Mouse (Mus musculus): ENCODE data around the gene Tctex1d1. TPM values are rescaled to one million over a fixed set of nuclear protein-coding genes. Genes with fewer than 3 reads are reported as not detected.

The Tctex1d1 gene
- total RNA-seq, 2 experiments from 2014 or later = 1.3 TPM; not detected in 1

DNA sequence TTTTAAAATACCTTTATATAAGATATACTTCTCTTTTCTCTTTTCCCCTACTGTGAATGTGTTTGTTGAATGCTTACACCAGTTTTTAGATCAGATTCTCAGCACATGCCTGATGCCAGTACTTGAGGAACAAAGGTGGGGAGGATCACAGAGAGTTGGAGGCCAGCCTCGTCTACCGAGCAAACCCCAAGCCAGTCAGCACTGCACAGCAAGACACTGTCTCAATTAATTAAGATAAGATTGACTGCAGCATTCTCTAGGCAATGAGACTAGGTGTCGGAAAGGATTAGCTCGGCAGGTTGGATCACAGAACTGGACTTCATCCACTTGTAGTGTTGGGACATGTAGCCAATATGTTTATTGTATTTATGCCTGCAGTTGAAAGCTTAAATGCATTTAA, 8.9 kb downstream of the Tctex1d1 start:
- no peak for DNase-seq
- intact Hi-C loops (cut with DNase I) = loop anchor here (1.0 to 5.0 kb wide), 2 partner anchors 159 to 360 kb away; no protein-coding TSS in a partner anchor

DNA sequence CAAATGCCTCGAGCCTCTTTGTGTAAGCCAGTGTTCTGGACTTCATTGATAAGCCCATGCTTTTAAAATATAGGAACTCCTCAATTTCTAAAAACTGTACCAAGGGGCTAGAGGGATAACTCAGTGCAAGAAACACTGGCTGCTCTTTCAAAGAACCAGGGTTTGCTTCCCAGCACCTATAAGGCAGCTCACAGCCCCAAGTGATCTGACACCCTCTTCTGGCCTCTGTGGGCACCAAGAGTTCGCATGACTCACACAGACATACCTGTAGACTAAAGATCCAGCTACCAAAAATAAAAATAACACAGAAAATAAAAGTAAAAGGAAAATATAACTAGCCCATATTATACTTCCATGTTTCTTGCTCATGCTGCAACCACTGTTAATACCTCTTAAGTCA, 9.3 kb downstream of the Tctex1d1 start:
- DNase-seq = no peak
- intact Hi-C loops (cut with DNase I) = loop anchor here (1.0 to 5.0 kb wide), 2 partner anchors 159 to 360 kb away; no protein-coding TSS in a partner anchor

DNA sequence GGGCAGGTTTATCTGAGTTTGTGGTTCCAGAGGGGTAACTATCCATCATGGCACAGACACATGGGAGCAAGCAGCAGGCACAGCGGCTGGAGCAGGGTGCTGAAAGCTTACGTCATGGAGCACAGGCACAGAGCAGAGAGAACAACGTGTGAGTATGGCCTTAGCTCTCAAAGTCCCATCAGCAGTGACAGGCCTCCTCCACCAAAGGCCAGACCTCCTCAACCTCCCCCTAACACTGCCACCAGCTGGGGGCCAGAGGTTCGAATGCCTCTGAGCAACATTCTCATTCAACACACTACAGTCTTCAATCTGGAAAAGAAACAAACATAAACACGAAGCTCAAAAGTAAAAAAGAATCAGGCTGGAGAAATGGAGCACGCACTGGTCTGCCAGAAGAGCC, 10.1 kb downstream of the Tctex1d1 start:
- intact Hi-C loops (cut with DNase I) = loop anchor here (5.0 kb wide), 1 partner anchor 359 kb away; no protein-coding TSS in a partner anchor

DNA sequence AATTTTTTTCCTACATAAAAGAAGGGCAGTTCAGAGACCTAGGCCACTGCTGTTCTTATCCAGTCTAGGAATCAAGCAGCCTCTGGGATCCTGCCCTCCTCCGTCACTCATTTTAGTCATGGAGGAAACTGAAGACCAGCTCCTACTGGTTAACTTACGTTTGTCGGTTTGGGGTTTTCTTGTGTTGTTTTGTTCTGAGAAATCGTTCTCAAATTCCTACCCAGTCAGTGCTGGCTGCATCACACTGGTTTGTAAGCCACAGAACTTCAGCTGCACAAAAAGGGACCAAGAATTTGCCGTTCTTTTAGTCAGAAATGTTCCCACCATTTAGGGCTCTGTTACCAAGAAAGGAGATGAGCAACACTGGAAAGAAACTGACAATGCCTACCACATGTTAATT, 11.0 kb downstream of the Tctex1d1 start:
- intact Hi-C loops (cut with DNase I) = loop anchor here (5.0 kb wide), 1 partner anchor 358 kb away; no protein-coding TSS in a partner anchor
- DNase-seq = no peak

More for the DNA sequence above, 10.1 kb downstream of the Tctex1d1 start:
- DNase-seq = no peak

DNA sequence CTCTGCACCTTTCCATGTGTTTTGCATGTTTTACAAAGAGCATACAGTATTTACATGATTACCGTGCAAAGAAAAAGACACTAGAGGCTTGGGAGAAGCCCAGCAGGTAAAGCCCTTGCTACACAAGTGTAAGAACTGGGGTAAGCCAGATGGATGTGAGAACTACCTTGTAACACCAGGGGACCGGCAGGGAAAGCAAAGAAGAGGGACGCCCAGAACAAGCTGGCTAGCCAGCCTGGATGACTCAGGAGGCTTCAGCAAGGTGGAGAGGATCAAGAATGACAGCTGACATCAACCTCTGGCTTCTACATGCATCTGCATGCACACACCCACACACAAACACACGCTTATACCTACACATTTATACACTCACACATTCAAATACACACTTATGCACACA, 11.6 kb downstream of the Tctex1d1 start:
- intact Hi-C loops (cut with DNase I) = no loop called here
- no peak for DNase-seq

DNA sequence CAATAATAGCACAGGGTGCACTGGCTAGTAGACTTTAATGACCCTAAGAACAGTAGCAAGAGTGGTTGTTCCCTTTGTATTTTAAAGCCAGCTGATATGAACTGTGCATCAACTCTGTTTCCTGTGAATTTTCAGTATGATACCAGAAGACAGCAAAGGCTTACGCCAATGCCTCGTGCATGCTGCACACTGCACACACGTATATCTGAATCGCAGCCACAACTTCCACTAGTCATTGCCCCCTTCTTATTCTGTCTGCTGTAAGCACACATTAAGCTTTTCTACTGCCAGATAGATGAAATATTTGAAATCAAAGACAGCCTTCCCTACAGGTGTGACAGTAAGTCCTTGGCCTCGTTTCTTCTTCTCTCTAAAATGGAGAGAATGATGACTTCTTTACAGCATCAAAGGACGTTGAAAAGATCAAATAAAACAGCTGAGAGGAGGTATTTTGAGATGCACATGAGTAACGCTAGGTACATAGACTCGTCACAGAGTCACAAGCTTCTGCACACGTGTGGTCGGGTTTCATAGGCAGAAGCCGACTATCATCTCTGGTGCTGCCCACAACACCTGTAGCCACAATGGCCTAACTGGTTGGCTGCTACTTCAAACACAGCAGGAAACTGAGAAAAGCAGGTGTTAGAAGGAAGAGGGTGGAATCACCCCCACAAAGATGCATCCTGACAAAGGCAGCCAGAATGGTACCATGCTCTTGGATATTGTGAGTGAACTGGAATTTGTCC, 12.4 kb downstream of the Tctex1d1 start:
- no peak for DNase-seq
- intact Hi-C loops (cut with DNase I) = no loop called here

DNA sequence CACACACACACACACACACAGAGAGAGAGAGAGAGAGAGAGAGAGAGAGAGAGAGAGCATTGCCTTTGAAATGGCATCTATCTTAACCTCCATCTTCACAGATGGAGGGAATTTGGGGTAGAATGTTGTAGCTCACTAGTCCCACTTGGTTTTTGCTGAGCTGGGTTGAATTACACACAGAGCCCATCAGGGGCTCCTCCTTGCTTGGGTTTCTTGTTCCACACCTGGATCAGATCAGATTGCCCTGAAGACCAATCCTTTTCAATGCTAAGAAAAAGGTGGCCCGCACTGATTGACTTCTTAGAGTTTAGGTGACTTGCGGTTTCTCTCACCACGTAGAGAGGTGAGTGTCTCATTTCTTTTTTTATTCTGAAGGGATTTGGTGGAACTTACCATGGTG, 13.3 kb downstream of the Tctex1d1 start:
- no peak for DNase-seq
- intact Hi-C loops (cut with DNase I) = no loop called here

DNA sequence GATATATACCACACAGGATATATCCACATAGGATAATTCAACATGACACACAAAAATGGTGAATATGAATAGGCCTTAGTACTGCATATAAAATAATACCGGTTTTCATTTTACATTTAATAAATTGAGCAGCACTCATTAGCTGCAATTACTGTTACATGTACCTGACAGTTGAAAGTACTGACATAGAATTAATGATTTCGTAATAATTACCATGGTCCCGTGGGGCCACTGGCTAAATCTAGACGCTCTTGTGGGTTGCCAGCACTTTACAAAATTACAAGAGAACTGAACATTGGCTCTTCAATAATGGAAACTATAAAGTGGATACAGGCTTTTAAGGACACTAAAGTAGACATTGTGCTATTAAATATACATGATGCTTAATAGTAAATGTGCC, 26.3 kb downstream of the Tctex1d1 start:
- intact Hi-C loops (cut with DNase I) = no loop called here

DNA sequence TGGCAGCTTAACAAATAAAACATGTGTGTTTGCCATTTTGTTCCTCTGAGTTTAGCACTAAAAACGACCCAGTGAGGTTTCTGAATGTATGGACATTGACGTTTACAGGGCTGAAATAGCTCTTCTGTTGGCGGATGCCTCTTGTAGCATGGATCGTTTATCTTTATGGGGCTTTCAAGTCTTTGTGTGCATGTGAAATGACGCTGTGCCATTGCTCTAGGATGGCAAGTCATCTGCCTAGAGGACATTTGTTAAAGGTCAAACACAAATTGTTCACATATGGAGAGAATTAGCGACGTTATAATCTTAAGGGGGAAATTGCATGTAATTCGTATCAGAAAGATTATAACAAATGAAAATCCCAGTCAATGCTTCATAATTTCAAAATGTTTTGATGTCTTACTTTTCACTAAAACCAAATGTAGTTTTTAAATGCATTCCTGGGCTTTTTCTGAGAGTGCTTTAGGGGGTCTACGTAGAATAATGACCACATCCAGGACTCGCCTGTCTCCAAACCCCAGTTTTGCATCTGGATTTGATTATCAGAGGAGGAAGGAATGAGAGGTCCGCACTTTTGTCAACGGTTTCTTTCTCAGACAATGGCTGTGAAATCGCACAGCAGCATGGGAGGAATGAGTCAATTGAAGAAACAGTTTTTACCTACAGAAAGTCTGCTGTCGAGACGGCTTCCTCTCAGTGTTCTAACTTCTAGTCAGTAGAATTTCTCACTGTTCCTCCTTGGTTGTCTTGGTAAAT, 27.0 kb downstream of the Tctex1d1 start:
- intact Hi-C loops (cut with DNase I) = no loop called here
- DNase-seq = no peak

More for the DNA sequence above, 26.3 kb downstream of the Tctex1d1 start:
- DNase-seq = no peak

DNA sequence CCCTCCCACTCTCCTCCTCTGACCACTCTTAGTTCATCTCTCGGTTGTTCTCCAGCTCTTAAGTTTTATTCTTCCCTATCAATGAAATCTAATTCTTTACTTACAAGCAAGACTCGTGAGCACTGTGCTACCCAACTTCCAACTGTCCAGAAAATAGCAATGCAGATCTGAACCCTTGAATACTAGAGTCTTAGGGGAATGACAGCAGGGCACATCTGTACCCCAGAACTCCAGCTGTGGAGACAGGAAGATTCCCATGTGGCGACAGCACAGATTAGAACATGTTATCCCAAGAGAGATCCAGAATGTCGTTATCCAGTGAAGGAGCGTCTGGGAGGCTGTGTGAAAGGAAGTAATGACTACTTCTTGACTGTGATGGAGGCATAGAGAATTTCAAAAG, 27.9 kb downstream of the Tctex1d1 start:
- intact Hi-C loops (cut with DNase I) = no loop called here
- no peak for DNase-seq

DNA sequence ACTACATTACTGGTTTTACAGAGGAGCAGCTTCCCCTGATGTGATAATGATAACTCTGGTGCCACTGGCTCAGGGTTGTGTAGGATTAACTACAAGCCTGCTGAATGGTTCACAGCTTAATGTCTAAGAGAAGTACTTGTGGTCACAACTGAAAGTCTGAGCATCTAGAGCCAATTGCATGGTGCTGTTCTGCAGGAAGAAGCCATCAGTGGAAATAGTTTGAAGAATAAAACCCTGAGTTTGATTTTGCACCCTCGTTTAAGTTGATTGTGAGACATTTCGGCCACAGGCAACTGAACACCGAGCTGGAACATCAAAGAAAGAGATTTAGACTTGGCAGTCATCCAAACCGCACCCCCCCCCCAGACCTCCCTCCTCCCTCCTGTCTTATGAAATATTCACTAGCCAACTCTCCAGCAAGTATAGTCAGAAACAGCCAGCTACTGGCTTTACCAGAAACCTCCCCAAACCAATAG, 28.6 kb downstream of the Tctex1d1 start:
- intact Hi-C loops (cut with DNase I) = no loop called here
- no peak for DNase-seq

DNA sequence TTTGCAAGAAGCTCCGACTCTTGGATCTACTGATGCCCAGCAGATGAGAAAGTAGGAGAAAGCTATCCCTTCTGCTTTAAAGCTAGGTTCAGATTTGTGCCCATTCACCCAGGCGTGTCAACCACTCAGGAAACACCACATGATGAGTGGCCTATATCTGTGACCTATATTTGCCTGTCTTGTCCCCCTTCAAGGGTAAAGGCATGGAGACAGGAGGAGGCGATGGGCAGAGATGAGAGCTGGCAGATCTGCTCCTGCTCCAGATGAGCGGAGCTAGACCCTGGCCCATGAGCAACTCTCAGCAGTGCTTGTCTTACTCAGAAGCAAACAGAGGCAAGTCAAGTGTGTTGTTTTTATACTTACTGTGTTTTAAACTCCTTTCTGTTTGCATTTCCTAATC, 32.3 kb downstream of the Tctex1d1 start:
- intact Hi-C loops (cut with DNase I) = no loop called here
- DNase-seq = no peak

DNA sequence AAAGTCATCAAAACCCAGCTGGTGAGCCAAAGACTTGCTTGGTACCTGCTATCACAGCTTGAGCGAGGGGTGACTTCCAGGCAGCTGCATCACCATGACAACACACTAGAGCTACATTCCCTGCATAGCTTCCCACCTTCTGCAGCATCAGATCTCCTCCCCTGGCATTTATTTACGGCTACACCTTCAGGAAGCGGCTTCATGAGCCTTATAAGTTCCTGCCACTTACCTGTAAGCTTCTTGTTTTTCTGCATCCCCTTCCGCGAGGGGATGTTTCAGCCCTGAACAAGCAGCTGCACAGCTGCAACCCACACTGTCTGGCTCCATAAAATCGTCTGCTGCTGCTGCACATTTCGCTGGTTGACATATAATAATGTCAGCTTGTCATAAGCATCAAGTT, 33.4 kb downstream of the Tctex1d1 start:
- DNase-seq = no peak
- intact Hi-C loops (cut with DNase I) = no loop called here

DNA sequence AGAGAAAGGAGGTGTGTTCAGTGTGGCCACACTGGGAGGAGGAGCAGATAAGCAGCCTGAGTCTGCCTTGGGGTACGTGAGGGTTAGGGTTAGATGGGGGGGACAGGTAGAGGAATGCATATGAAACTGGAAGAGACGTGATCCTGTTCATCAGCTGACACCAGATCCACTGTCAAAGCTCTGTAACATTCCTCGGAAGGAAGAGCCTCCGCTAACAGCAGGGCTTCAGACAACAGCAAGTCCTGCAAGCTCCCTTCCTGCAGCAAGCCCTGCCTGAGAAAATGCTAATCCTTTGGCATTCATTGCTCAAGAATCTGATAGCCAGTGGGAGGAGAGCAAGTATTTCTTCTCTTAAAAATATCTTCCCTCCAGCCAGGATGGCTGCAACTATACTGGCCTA, 35.1 kb downstream of the Tctex1d1 start:
- DNase-seq = no peak
- intact Hi-C loops (cut with DNase I) = no loop called here

DNA sequence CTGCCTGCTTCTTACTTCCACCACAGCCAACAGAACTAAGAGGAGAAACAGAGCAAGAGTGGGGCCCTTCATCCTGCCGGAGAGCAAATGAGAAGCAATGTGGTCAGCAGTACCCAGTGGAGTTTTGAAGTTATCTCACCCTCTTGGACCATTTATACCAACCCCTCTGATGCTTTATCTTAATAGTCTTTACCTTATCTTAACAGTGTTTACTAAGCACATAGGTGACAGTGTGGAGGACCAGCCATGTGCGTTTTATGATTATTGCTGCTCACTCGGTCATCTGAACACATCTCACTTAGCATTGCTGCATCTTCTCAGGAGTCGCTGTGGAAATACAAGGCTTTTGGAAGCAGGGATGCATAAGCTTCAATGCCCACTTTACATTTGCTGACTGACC, 48.2 kb downstream of the Tctex1d1 start, which contains the start of gene Insl5:
TSS of gene Insl5 (minus strand) at position 222 of the 400 bp plus-strand sequence.
- intact Hi-C loops (cut with DNase I) = no loop called here
- DNase-seq = no peak

DNA sequence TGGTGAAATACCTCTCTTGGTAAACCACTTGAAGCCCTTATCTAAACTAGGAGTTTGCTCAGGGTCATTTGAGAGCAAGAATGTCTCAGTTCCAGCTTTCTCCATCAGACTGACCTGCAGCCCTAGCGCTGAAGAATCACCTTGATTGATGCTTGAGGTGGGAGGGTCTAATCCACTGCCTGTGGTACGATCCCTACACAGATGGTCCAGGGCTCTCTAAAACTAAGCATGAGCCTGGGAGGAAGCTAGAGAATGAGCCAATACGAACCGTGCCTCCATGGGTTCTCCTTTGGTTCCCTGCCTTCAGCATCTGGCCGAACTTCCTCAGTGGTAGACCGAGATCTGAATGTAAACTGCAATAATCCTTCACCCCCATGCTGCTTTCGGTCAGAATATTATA, 49.3 kb downstream of the Tctex1d1 start:
- DNase-seq = no peak
- intact Hi-C loops (cut with DNase I) = no loop called here

DNA sequence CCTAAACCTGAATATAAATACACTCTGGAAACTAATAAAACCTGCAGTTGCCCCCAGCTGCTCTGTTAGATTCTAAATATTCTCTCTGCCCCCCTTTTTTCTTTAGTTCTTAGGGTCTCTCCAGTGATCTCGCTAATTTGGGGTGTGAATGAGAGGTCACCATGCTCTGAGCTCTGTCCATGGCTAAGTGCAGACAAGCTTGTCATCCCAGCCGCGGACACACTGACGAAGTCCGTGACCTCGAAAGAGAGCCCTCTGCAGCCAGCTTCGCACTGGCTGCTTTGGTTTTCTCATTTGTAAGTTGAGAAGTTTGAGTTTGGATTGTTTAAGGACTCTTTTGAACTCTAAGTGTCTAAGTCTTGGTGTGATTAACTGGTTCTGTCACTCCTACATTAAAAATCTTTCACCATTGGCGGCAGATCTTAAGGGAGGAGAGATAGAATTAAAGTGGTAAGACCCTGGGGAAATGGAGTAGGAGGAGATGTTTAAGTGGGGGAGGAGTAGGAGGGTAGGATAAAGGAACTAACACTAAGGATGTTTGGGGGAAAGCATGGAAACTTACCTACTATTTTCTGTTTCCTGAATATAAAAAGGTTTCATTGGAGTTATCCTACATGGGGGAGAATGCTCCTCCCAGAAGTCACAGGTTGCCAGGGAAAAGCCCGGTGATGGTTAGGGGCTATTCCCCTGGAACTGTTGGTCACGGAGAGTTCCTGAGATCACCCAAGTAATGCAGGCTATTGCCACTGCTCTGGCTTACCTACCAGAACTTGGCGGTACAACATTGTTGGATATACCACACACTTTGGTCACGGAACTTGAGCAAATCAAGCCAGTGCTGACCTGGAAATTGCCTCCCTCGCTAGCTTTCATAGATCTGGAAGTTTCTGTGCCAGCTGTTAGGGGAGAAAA, 50.0 kb downstream of the Tctex1d1 start:
- DNase-seq = no peak
- intact Hi-C loops (cut with DNase I) = no loop called here

DNA sequence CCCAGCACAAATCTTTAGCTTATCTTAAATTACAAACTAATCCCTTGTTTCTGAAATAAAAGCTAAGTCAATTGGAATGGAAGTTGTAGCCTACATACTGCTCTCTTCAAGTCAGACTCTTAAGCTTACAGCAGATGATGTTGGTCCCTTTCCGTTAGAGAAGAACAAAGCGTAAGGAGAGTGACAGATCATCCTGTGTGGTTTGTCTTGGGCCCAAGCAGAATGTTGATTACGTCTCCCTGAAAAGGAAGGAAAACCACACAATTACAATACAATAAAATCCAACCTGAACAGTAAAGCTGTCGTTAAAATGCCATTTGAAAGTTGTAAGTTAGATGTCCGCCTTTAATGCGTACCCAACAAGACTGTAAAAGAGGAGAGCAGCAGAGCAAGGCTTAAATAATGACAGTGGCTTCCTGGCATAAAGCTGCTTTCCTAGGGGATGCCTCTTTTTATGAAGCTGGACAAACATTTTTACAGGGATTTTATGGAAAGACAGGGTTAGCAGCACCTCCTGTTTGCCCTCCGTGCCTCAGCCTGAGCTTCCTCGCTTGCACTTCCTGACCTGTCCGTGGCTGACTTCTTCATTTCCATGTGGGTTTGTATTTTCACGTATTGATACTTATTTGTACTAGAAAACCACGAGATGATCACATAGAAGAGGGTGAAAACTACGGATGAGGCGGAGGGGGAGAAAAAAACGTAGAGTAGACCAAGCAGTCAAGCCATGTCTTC, 60.9 kb downstream of the Tctex1d1 start:
- intact Hi-C loops (cut with DNase I) = no loop called here
- DNase-seq = no peak

DNA sequence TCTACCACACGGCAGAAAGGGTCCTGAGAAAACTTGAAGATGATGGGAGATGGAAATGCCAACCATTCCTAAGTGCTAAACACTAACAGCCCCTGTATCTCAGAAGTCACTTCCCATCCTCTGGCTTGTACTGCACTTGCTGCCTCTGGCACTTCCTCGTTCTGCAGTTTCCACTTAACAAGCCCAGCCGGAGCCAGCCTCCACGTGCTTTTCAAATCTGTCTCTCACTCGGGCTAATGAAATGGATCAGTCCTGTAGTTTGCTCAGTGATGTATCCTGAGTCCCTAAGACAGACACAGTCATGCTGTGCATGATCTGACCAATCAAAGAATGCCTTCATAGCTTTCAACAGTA, 61.4 kb downstream of the Tctex1d1 start:
- intact Hi-C loops (cut with DNase I) = no loop called here
- no peak for DNase-seq

DNA sequence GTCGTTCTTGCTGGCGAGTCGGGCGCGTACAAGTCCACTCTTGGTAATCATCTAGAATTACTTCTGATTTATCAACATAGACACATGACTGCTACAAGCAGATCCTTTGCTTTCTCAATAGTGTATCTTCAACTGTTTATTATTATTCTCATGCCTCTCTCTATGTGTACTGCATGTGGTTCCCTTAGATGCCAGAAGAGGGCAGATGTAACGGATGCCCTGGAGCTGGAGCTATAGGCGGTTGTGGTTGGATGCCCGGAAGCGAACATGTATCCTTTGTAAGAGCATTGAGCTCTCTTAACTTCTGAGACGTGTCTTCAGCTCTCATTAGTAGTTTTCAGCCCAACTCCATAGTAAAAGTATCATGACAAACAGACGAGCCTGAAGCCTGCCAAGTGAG, 64.6 kb downstream of the Tctex1d1 start:
- no peak for DNase-seq
- intact Hi-C loops (cut with DNase I) = no loop called here

Data from heart, postnatal 14 days (tissue).